Mouse (Mus musculus): ENCODE data around the gene Rhobtb1.

GRCm38 (mm10) chr10:69160877-69161276 is 9.6 kb downstream of the Rhobtb1 start:
- TF ChIP-seq CTCF (conservative IDR thresholded peaks at IDR 0.05; ENCODE audit: low read length) (no peak), NANOG (IDR thresholded peaks at IDR 0.05; ENCODE audit: borderline replicate concordance, low read length) (no peak)
